Mouse (Mus musculus) heart, embryonic 11.5 days (tissue): ENCODE results near the gene Rmi2. TPM values are rescaled to one million over a fixed set of nuclear protein-coding genes. Genes with fewer than 3 reads are reported as not detected.
"Not testable (repeated sequence)": the region's sequence is repeated elsewhere in the genome, so short reads cannot be mapped to it uniquely, and the experiment has no call there.

Source experiments
- ATAC-seq: fragments of 200-750 bp; cut with Nextera tagmentation; replicated peaks from 2 replicates; pipeline ENCODE4 v1.8.0; 2017; ENCODE audit warnings: moderate library complexity; ENCODE audit not compliant: insufficient number of reproducible peaks, low FRiP score, low TSS enrichment
- H3K27ac ChIP-seq: fragments of 300-500 bp; sonication (generic); 2 replicates; pipeline ENCODE4 v1.5.1; 2014; ENCODE audit warnings: mild to moderate bottlenecking, low read depth, low read length
- H3K27me3 ChIP-seq: fragments of 300-500 bp; sonication (generic); 2 replicates; pipeline ENCODE4 v1.6.1; 2014; ENCODE audit warnings: mild to moderate bottlenecking, low read length, mixed read lengths; ENCODE audit not compliant: control insufficient read depth, insufficient read depth
- H3K36me3 ChIP-seq: fragments of 300-500 bp; sonication (generic); 2 replicates; pipeline ENCODE4 v1.6.1; 2014; ENCODE audit warnings: mild to moderate bottlenecking, low read length, moderate library complexity, mixed read lengths; ENCODE audit not compliant: control insufficient read depth, insufficient read depth
- H3K4me1 ChIP-seq: fragments of 300-500 bp; sonication (generic); 2 replicates; pipeline ENCODE4 v1.6.1; 2014; ENCODE audit warnings: low read length; ENCODE audit not compliant: control insufficient read depth, insufficient read depth
- H3K4me2 ChIP-seq: fragments of 300-500 bp; sonication (generic); 2 replicates; pipeline ENCODE4 v1.6.1; 2014; ENCODE audit warnings: mild to moderate bottlenecking, moderate library complexity
- H3K4me3 ChIP-seq: fragments of 300-500 bp; sonication (generic); 2 replicates; pipeline ENCODE4 v1.5.1; 2014; ENCODE audit warnings: low read depth, low read length
- H3K9ac ChIP-seq: fragments of 300-500 bp; sonication (generic); 2 replicates; pipeline ENCODE4 v1.6.1; 2014; ENCODE audit warnings: mild to moderate bottlenecking, low read depth, low read length, moderate library complexity
- H3K9me3 ChIP-seq: fragments of 300-500 bp; sonication (generic); replicated peaks from 2 replicates; pipeline ENCODE4 v1.6.1; 2016; ENCODE audit warnings: low read length; ENCODE audit not compliant: control insufficient read depth
- WGBS: fragments of 180-500 bp; shearing (Covaris S2); extraction: QIAGEN DNeasy Blood & Tissue Kit; methylation state at CpG from one replicate; pipeline ENCODE4 v1.1.7; 2014; ENCODE audit not compliant: insufficient replicate concordance; 5-methylcytosine and 5-hydroxymethylcytosine counted together
- polyA plus RNA-seq: library from polyadenylated mRNA; unstranded; fragments of >200 nt; fragmentation: Nextera tagmentation; extraction: Ambion mirVana; gene quantifications from 2 replicates; pipeline ENCODE4 v1.2.1, GENCODE M21; 2014

Gene Rmi2
- polyA plus RNA-seq, 1 experiment from 2014 or later: 2.9 TPM

- Histone ChIP-seq H3K9ac (no peak within 1 kb of the TSS), H3K4me3 (no peak within 1 kb of the TSS), H3K27me3 (peaks cover 25% of the 10 kb centered on the region), H3K4me2 (no peak within 1 kb of the TSS), H3K36me3 (no peaks in the 10 kb centered on the region), H3K9me3 (no peaks in the 10 kb centered on the region), H3K4me1 (no peaks in the 10 kb centered on the region), H3K27ac (no peak within 1 kb of the TSS)
- ATAC-seq: no peak
- 69% methylated on average over 6 of the region's 6 CpGs for WGBS
These were observed 38.8 kb upstream of the Rmi2 start, which contains the start of gene Prm2 for GRCm38 (mm10) chr16:10796034-10796433. Gene Prm2, minus strand, starts transcription at chr16:10796134.

- ATAC-seq, H3K9ac ChIP-seq, H3K4me2 ChIP-seq, H3K27me3 ChIP-seq, H3K36me3 ChIP-seq, H3K27ac ChIP-seq, H3K4me1 ChIP-seq, H3K9me3 ChIP-seq, H3K4me3 ChIP-seq: not testable (repeated sequence)
- WGBS: 76% methylated on average over 3 of the region's 3 CpGs
These were observed 32.4 kb upstream of the Rmi2 start for GRCm38 (mm10) chr16:10802420-10802819.

GRCm38 (mm10) chr16:10805789-10806527 is 28.9 kb upstream of the Rmi2 start, which contains the start of gene Prm1:
Gene Prm1, minus strand, starts transcription at chr16:10805839.
- no peak within 1 kb of the TSS for H3K27ac ChIP-seq
- ATAC-seq: no peak
- no peak within 1 kb of the TSS for H3K4me3 ChIP-seq
- 75% methylated on average over 10 of the region's 10 CpGs for WGBS
- H3K27me3 ChIP-seq: 0 out of 2 replicates have a peak, but pooled peaks cover 4% of the 10 kb centered on the region
- H3K36me3 ChIP-seq: no peaks in the 10 kb centered on the region
- no peak within 1 kb of the TSS for H3K4me2 ChIP-seq
- H3K9ac ChIP-seq: no peak within 1 kb of the TSS
- no peaks in the 10 kb centered on the region for H3K4me1 ChIP-seq
- no peaks in the 10 kb centered on the region for H3K9me3 ChIP-seq

- no peaks in the 10 kb centered on the region for H3K36me3 ChIP-seq
These were observed 24.5 kb upstream of the Rmi2 start for GRCm38 (mm10) chr16:10810376-10810775.

GRCm38 (mm10) chr16:10812865-10813371 is 21.9 kb upstream of the Rmi2 start, which contains the start of gene Gm11172:
Gene Gm11172, plus strand, starts transcription at chr16:10812915.
- H3K27me3 ChIP-seq: no peaks in the 10 kb centered on the region
- peaks cover 4% of the 10 kb centered on the region for H3K4me1 ChIP-seq
- H3K27ac ChIP-seq: no peak within 1 kb of the TSS
- no peak within 1 kb of the TSS for H3K4me2 ChIP-seq
- no peaks in the 10 kb centered on the region for H3K36me3 ChIP-seq
- 62% methylated on average over 2 of the region's 2 CpGs for WGBS
- ATAC-seq: no peak
- no peak within 1 kb of the TSS for H3K9ac ChIP-seq
- H3K9me3 ChIP-seq: no peaks in the 10 kb centered on the region
- no peak within 1 kb of the TSS for H3K4me3 ChIP-seq

More at GRCm38 (mm10) chr16:10810376-10810775, 24.5 kb upstream of the Rmi2 start:
- H3K4me1 ChIP-seq: peaks cover 4% of the 10 kb centered on the region
- H3K27me3 ChIP-seq: 0 out of 2 replicates have a peak, but pooled peaks cover 4% of the 10 kb centered on the region
- 71% methylated on average over 1 of the region's 1 CpGs for WGBS
- no peaks in the 10 kb centered on the region for H3K9me3 ChIP-seq
- H3K4me2 ChIP-seq: no peak overlapping the region
- no peak overlapping the region for H3K4me3 ChIP-seq
- ATAC-seq: no peak
- no peak overlapping the region for H3K27ac ChIP-seq
- no peak overlapping the region for H3K9ac ChIP-seq

- H3K4me3 ChIP-seq: no peak overlapping the region
These were observed 21.1 kb upstream of the Rmi2 start for GRCm38 (mm10) chr16:10813726-10814125.

GRCm38 (mm10) chr16:10814864-10815263 is 20.0 kb upstream of the Rmi2 start:
- Histone ChIP-seq H3K27ac (no peak overlapping the region), H3K4me3 (no peak overlapping the region), H3K27me3 (no peaks in the 10 kb centered on the region), H3K4me1 (peaks cover 10% of the 10 kb centered on the region), H3K4me2 (no peak overlapping the region), H3K36me3 (no peaks in the 10 kb centered on the region), H3K9ac (no peak overlapping the region), H3K9me3 (no peaks in the 10 kb centered on the region)
- 48% methylated on average over 4 of the region's 4 CpGs for whole genome bisulfite sequencing
- ATAC-seq: no peak

More at GRCm38 (mm10) chr16:10813726-10814125, 21.1 kb upstream of the Rmi2 start:
- Histone ChIP-seq H3K27me3 (no peaks in the 10 kb centered on the region), H3K9me3 (no peaks in the 10 kb centered on the region), H3K9ac (no peak overlapping the region), H3K4me1 (peaks cover 4% of the 10 kb centered on the region), H3K4me2 (no peak overlapping the region), H3K27ac (no peak overlapping the region), H3K36me3 (no peaks in the 10 kb centered on the region)
- 76% methylated on average over 4 of the region's 4 CpGs for WGBS
- ATAC-seq: no peak

GRCm38 (mm10) chr16:10818579-10819135 is 16.2 kb upstream of the Rmi2 start:
- Histone ChIP-seq H3K27ac (no peak overlapping the region), H3K9ac (no peak overlapping the region), H3K27me3 (no peaks in the 10 kb centered on the region), H3K4me1 (peaks cover 14% of the 10 kb centered on the region), H3K4me2 (no peak overlapping the region), H3K4me3 (no peak overlapping the region), H3K36me3 (no peaks in the 10 kb centered on the region), H3K9me3 (no peaks in the 10 kb centered on the region)
- 83% methylated on average over 4 of the region's 4 CpGs for WGBS
- ATAC-seq: no peak; the same call in 1 of the 2 replicates
